Mouse (Mus musculus): ENCODE data around the gene C1rl. TPM values are rescaled to one million over a fixed set of nuclear protein-coding genes. Genes with fewer than 3 reads are reported as not detected.
"Not testable (repeated sequence)": the region's sequence is repeated elsewhere in the genome, so short reads cannot be mapped to it uniquely, and the experiment has no call there.

The C1rl gene
- total RNA-seq, 2 experiments from 2014 or later: 0.18 to 0.20 TPM

DNA sequence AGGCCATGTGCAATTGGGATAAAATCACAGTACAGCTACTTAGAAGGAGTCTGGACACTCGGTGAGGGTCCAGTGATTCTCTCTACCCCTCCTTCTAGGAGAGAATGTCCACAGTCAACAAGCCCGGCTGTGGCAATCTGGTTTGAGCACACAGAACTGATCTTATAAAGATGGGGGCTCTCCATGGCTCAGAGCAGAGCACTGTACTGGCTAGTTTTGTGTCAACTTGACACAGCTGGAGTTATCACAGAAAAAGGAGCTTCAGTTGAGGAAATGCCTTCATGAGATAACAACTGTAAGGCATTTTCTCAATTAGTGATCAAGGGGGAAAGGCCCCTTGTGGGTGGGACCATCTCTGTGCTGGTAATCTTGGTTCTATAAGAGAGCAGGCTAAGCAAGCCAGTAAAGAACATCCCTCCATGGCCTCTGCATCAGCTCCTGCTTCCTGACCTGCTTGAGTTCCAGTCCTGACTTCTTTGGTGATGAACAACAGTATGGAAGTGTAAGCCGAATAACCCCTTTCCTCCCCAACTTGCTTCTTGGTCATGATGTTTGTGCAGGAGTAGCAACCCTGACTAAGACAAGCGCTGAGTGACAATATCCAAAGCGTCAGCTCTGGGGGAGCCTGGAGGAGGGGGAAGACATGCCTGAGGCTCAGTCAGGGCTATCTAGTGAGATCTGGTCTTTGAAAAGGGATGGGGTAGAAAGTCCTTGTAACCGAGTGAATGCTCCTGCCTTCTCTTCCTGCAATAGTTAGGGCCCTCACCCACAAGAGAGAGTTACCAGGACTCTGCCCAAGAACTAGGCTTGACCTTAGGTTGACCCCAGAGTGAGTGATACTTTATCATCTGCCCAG lies 20.9 kb upstream of the C1rl start:
- intact Hi-C loops (cut with DNase I); DNase-seq: not testable (repeated sequence)

DNA sequence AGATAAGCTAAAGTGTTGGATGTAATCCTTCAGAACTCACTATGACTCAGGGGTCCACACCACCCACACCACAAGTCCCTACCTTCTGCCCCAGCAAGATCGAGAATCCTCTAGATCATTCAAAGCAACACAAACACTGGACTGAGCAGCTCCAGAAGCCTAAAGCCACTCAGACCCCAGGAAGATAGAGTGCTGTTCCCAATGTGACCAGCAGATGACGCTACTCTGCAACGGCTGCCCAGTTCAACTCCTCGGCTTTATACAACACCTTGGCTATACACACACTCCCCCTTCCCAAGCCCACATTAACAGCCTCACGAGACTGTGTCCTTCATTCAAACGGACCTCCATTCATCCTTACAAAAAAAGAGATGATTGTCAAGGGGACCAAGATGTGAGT lies 20.1 kb upstream of the C1rl start:
- peak; percentile 34 for DNase-seq
- intact Hi-C loops (cut with DNase I): no loop called here

DNA sequence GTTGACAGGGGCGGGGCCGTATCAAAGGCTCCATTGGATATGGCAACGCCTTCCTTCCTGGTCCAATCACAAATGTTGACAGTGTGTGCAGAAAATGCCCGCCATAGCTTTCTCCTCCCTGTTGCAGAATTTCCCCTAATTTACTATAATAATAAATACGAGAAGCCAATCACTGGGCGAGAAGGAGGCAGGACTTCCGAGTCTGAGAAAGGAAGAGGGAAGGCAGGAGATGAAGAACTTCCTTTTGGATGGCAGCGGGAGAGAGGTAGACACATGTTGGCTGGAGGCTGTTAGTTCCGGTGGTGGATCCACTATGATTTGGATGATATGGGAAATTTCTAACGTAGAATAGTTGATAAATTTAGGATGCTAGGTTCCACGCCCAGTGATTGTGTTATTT lies 18.3 kb upstream of the C1rl start:
- DNase-seq: no peak
- intact Hi-C loops (cut with DNase I): no loop called here

DNA sequence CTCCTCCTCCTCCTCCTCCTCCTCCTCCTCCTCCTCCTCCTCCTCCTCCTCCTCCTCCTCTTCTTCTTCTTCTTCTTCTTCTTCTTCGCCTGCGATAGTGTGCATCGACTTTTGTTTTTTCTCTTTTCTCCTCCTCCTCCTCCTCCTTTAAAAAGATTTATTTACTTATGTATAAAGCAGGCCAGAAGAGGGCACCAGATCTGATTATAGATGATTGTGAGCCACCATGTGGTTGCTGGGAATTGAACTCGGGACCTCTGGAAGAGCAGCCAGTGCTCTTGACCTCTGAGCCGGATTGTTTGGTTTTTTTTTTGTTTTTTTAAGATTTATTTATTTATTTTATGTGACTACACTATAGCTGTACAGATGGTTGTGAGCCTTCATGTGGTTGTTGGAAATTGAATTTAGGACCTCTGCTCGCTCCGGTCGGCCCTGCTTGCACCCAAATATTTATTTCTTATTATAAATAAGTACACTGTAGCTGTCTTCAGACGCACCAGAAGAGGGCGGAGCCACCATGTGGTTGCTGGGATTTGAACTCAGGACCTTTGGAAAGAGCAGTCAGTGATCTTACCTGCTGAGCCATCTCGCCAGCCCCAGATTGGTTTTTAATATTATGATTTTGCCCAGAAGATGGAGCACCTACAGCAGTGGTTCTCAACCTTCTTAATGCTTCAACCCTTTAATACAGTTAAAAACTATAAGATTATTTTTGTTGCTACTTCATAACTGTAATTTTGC lies 17.4 kb upstream of the C1rl start:
- intact Hi-C loops (cut with DNase I): not testable (repeated sequence)

DNA sequence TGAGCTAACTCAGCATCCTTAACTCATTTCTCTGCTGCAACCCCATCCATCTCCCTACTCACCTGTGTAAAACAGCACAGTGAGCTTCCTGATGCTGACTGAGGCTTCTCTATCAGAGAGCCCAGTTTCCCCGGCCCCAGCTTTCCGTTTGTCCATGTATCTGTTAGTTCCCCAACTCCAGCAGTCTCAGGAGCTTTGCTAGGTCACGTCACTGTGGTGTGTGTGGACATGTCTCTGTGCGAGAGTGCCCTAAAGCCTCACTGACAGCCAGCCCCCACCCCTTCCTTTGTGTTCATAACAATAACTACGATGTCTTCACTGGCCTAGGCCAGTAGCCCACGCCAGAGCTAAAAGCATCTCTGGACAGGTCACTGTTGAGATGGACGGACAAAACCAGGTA lies 16.7 kb upstream of the C1rl start:
- no peak for DNase-seq
- intact Hi-C loops (cut with DNase I): no loop called here

More for the DNA sequence above, 17.4 kb upstream of the C1rl start:
- DNase-seq: not testable (repeated sequence)

DNA sequence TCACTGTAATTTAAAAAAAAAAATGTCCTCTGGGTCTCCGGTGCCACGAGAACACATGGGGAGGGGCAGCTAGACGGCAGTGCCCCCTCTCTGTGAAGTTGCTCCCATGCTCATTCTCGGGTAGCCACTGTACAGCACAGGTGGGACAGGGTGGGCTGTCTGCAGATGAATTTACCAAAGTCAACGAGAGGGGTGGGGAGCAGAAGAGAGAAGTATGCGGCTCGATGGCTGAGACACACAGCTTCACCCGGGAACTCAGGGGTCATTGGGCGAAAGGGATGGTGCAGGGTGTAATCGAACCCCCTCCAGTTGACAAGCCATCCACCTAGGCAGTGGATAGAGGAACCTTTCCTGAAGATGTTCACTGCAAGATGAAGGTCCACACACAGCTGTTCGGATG lies 16.1 kb upstream of the C1rl start:
- no peak for DNase-seq
- intact Hi-C loops (cut with DNase I): no loop called here

DNA sequence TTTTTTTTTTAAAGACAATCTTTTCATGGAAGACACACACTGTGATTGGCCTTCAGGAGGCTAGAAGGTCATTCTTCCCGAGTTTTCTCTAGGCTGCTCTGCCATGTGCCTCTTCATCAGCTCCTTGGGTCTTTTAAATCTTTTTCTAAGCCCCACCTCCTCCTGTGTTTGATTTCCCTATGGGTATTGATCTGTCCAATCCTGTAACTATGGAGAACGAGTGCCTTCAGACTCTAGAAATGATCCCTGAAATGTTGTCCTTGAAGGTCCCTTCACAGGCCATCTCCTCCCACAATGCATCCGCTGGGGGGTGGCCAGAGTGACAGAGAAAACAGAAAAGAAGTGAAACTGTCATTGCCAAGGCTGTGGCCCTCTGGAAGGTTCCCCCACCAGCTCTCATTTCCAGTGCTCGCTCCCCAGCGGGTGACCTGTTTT lies 15.7 kb upstream of the C1rl start:
- intact Hi-C loops (cut with DNase I): no loop called here
- no peak for DNase-seq

DNA sequence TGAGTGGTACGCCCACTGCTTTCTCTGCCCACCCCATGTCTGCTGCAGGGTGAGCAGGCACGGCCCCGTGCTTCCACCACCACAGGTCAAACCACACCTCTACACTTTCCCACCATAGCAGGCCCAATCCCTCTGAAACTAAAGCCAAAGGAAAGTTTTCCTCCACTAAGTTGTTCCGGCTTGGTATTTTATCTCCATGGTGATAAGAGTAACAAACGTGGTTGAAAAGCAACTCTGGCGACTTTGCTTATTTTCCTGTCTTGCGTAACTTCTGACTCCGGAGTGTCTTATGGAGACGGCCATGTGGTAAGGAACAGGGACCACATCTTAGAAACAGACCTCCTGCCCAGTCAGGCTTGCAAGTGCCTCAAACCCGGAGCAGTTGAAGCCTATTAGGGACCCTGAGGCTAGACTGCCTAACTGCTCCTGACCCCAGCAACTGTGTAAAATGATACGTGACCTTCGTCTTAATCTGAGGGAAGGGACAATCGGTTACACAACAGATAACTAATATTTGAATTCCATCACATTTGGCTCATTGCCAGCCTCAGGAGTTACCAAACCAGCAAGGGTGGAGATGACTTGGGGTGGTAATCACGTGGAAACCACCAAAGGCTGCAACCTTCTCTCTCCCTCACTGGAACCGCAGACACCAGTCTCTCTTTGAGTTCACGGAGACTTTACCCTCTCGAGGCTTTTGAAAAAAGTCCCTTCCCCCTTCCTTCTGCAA lies 14.8 kb upstream of the C1rl start:
- intact Hi-C loops (cut with DNase I): no loop called here
- DNase-seq: no peak

DNA sequence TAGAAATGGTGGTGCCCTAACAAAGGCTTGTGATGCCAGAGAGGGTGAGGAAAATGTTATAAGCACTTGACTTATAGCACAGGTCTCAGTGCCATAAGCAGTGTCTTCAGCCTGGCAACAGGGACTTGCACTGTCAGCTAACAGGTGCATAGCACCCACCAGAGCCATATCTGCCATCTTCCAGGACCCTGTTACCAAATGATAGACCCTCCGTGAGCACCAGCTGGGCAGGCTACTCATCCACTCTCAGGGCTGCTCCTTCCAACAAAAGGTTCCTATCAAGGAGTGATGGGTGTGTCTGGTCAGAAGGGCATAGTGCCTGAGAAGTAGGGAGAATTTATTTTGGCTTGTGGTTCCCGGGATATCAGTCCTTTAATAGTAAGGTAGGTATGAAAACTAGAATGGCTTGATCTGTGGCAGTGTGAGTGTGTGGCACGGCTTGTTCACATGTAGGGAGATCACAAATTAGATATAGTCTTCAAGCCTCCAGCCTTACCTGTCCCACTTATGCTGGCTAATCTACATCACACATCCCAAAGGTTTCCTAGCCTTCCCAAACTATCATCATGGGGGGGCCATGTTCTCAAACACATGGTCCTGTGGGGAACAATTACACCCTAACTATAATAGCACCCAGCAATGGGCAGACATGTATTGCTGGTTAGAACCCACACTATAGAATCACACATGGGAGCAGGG lies 13.9 kb upstream of the C1rl start:
- DNase-seq: no peak
- intact Hi-C loops (cut with DNase I): no loop called here

DNA sequence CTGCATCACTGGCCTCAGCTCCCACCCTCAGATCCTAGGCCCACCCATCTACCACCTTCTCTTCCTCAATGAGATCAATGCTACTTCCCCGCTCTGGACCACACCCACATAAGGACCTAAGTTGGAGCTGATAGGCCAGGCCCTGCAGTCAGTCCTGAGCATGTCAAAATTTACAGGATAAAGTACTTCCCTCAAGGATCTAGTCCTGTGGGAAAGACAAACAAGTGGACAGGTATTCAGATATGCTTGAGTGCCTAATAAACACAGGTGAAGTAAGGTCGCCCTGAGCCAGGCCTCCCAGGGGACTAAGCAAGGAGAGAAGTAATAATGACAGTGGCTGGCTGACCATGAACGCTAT lies 13.4 kb upstream of the C1rl start:
- DNase-seq: no peak
- intact Hi-C loops (cut with DNase I): no loop called here

DNA sequence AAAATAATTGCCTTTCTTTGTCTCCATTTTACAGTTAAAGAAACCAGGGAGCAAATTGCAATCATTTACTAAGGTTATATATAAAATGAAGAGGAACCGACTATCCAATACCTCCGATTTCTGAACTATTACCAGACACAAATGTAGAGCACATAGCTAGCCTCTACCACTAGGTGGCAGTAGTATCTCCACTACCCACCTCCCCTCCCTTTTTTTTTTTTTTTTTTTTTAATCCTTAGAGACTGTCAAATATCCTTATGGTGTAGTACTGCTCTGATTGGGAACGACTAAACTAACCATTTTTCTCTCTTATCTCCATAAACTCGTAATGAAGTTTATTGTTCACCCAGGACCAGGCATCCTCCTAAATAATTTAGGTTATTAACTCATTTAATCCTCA lies 12.6 kb upstream of the C1rl start:
- DNase-seq: no peak

DNA sequence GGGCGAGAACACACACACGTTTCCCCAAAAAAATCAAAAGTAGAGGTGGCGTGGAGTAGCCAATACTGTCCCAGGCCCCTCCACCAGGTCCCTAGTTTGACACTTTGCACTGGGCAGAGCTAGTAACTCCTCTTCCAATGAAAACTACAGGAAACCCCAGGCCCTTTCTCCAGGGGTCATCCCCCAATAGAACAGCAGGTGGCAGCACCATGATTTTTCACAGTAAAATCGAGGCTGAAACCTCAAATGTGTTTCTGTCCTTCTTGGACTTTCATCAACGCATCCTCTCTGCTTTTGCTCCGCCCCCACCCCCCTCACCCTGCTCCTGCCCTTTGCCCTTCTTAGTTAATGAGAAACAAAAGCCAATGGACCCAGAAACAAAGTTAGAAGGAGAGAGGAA lies 11.3 kb upstream of the C1rl start:
- DNase-seq: no peak
- intact Hi-C loops (cut with DNase I): loop anchor here (10.0 kb wide), 1 partner anchor 173 kb away; no protein-coding TSS in a partner anchor

More for the DNA sequence above, 12.6 kb upstream of the C1rl start:
- intact Hi-C loops (cut with DNase I): loop anchor here (10.0 kb wide), 1 partner anchor 175 kb away; no protein-coding TSS in a partner anchor

DNA sequence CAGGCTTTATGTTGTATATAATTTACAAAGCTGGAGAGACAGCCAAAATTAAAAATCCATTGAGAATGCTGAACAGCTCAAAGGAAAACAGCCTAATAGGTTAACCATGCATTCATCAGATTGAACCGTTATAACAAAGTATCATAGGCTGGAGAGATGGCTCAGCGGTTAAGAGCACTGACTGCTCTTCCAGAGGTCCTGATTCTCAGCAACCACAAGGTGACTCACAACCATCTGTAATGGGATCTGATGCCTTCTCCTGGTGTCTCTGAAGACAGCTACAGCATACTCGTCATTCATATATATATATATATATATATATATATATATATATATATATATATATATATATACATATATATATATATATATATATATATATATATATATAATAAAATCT lies 9.1 kb upstream of the C1rl start:
- intact Hi-C loops (cut with DNase I): loop anchor here (10.0 kb wide), 1 partner anchor 171 kb away; no protein-coding TSS in a partner anchor
- DNase-seq: not testable (repeated sequence)

DNA sequence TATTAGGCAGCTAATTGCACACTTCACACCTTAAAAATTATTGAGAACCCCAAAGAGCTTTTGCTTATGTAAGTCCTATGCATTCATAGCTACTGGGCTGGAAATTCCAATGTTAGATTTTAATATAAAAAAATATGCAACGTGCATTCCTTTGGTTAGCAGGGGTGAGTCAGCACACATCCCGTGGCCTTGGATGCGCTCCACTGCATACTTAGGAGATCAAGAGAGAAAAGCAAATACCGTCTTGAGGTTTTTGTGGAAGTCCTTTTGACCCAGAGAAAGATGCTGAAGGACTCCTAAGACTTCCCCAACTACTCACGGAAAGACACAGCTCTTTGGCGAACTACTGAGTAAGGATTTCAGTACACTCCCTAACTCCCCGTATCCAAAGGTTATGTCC lies 8.1 kb upstream of the C1rl start:
- no peak for DNase-seq
- intact Hi-C loops (cut with DNase I): loop anchor here (10.0 kb wide), 1 partner anchor 170 kb away; no protein-coding TSS in a partner anchor

DNA sequence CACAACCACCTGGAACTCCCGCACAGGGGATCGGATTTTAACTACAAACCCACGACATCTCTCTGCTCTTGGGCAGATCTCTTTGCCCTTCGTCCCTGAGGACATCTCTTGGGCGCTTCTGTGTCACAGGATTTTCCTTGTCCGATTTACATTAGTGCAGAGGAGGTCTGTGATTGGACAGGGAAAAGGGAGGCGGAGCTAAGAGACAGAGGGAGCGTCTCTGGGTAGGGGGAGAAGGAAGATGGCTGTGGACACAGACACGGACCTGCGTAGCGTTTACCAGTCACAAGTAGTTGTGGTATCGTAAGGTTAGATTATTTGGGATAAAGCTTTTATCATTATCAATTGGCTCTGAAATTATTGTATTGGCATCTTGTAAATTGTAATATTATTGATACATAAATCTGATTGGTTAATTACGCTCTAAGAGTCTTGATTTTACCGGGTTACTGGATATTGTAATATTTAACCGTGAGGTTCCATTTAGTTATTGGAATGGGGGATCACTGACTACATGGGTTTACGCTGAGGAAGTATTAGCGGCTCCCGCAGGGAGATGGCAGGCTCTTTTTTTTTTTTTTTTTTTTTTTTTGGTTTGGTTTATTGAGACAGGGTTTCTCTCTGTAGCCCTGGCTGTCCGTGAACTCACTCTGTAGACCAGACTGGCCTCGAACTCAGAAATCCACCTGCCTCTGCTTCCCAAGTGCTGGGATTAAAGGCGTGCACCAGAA lies 7.3 kb upstream of the C1rl start:
- no peak for DNase-seq
- intact Hi-C loops (cut with DNase I): loop anchor here (10.0 kb wide), 1 partner anchor 169 kb away; no protein-coding TSS in a partner anchor

DNA sequence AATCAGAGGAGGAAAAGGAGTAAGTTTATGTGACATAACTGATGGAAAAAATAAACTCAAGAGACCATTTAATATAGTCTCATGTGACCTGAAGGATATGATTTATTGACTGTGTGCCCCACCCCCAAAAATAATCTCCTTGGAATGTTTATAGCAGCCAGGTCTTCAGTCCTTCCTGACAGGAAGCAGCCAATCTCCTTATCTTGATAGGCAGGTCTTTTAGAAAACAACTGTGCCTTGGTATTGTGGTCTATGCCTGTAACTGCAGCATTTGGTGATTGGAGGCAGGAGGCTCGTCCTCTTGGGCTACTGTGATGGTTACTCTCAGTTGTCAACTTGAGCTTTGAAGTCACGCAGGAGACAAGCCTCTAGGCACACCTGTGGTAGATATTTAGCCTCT lies 5.4 kb upstream of the C1rl start:
- no peak for DNase-seq
- intact Hi-C loops (cut with DNase I): loop anchor here (10.0 kb wide), 1 partner anchor 167 kb away; no protein-coding TSS in a partner anchor

DNA sequence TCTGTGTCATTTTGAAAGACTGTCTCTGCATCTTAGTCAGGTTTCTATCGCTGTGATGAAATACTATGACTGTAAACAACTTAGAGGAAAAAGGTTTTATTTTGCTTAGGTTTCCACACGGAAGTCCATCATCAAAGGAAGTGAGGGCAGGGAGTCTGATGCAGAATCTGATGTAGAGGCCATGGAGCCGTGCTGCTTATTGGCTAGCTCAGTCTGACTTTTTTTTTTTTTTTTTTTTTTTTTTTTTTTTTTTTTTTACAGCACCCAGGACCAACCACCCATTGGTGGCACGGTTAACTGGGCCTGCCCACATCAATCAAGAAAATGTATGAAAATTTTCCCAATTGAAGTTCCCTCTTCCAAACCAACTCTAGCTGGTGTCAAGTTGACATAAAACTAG lies 4.0 kb upstream of the C1rl start:
- intact Hi-C loops (cut with DNase I): loop anchor here (10.0 kb wide), 1 partner anchor 166 kb away; no protein-coding TSS in a partner anchor

DNA sequence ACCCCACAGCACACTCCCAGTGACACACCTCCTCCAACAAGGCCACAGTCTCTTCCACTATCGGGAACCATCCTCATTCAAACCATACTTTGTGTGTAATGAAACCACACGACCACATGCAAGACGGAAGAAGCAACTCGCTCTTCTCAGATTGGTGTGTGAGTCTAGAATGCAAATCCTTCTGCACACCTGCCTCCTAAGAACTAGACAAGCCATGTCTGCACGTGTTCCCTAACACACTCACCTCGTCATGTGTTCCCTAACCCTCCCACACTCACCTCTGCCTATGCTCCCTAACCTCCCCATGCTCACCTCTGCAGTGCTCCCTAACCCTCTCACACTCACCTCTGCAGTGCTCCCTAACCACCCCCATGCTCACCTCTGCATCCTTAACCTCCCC lies 1.5 kb upstream of the C1rl start:
- intact Hi-C loops (cut with DNase I): no loop called here
- DNase-seq: no peak

More for the DNA sequence above, 4.0 kb upstream of the C1rl start:
- no peak for DNase-seq

DNA sequence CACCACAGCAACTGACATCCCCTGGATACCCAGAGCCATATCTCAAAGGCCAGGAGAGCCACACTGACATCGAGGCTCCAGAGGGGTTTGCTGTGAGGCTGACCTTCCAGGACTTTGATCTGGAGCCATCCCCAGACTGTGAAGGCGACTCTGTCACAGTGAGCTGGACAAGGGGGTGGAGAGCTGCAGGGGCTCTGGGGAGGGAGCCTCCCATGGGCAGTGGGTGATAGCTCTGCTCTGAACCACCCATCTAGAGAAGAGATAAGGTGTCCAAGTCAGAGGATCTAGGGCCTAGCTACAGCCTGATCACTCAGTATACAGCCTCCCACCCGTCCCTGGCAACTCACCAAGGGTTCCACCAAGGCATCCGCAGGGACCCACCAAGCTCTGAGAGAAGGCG lies 973 bp downstream of the C1rl start:
- DNase-seq: no peak
- intact Hi-C loops (cut with DNase I): no loop called here

DNA sequence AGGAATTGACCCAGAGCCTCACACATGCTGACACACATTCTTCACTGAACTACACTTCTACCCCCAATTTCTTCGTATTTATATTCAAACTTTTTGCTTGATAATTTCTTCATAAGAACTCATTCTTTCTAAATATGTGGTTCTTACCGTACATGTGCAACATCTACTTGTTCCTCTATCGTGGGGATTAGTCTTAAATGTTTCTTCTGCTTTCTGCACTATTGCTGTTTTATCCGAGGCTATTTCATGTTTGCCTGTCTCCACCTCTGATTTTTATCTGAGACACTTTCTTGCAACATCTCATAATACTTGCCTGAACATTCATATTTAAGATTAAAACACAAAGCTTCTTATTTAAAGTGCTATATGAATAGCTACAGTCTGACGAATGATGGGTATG lies 3.1 kb downstream of the C1rl start:
- no peak for DNase-seq
- intact Hi-C loops (cut with DNase I): no loop called here
